Mouse (Mus musculus) intestine, embryonic 14.5 days (tissue): ENCODE measurements around the gene Frmd4b. TPM values are rescaled to one million over a fixed set of nuclear protein-coding genes. Genes with fewer than 3 reads are reported as not detected.
A peak's percentile ranks its signal among the peaks of the same experiment; 100 is the strongest.

Experiments used
- ATAC-seq: fragments of 200-750 bp; cut with Nextera tagmentation; replicated peaks from 2 replicates; pipeline ENCODE4 v1.8.0; 2017; ENCODE audit warnings: low read depth, moderate number of reproducible peaks, moderate TSS enrichment, moderate library complexity; ENCODE audit not compliant: low FRiP score, low TSS enrichment
- DNase-seq: peaks from one replicate; pipeline ENCODE4 v3.0.0-alpha.2; 2018; ENCODE audit warnings: low spot score
- H3K27ac ChIP-seq: fragments of 300-500 bp; sonication (generic); 2 replicates; pipeline ENCODE4 v1.5.1; 2014; ENCODE audit warnings: low read depth, mild to moderate bottlenecking, control low read depth
- H3K27me3 ChIP-seq: fragments of 300-500 bp; sonication (generic); replicated peaks from 2 replicates; pipeline ENCODE4 v1.6.1; 2014; ENCODE audit warnings: low read length, control low read depth; ENCODE audit not compliant: control insufficient read depth, insufficient read depth
- H3K36me3 ChIP-seq: fragments of 300-500 bp; sonication (generic); 2 replicates; pipeline ENCODE4 v1.6.1; 2014; ENCODE audit warnings: low read length, control low read depth; ENCODE audit not compliant: control insufficient read depth, insufficient read depth
- H3K4me1 ChIP-seq: fragments of 300-500 bp; sonication (generic); replicated peaks from 2 replicates; pipeline ENCODE4 v1.6.1; 2014; ENCODE audit warnings: low read length, control low read depth, mixed read lengths; ENCODE audit not compliant: control insufficient read depth, insufficient read depth
- H3K4me2 ChIP-seq: fragments of 300-500 bp; sonication (generic); 2 replicates; pipeline ENCODE4 v1.6.1; 2014; ENCODE audit warnings: low read length
- H3K4me3 ChIP-seq: fragments of 300-500 bp; sonication (generic); 2 replicates; pipeline ENCODE4 v1.5.1; 2014; ENCODE audit warnings: low read depth, low read length, control low read depth, mixed read lengths
- H3K9ac ChIP-seq: fragments of 300-500 bp; sonication (generic); 2 replicates; pipeline ENCODE4 v1.6.1; 2014; ENCODE audit warnings: mild to moderate bottlenecking, low read length
- H3K9me3 ChIP-seq: fragments of 300-500 bp; sonication (generic); 2 replicates; pipeline ENCODE4 v1.6.1; 2016; ENCODE audit warnings: low read length, control low read depth; ENCODE audit not compliant: control insufficient read depth
- WGBS: fragments of 180-500 bp; shearing (Covaris S2); extraction: QIAGEN DNeasy Blood & Tissue Kit; methylation state at CpG from one replicate; pipeline ENCODE4 v1.1.7; 2014; 5-methylcytosine and 5-hydroxymethylcytosine counted together
- polyA plus RNA-seq: library from polyadenylated mRNA; unstranded; fragments of >200 nt; fragmentation: Nextera tagmentation; extraction: Ambion mirVana; gene quantifications from 2 replicates; pipeline ENCODE4 v1.2.1, GENCODE M21; 2014

Frmd4b gene
- polyA plus RNA-seq: 15.6 and 17.1 TPM in 2 replicates

- DNase-seq (peak; percentile 86), ATAC-seq (peak; percentile 86)
- no peaks in the 10 kb centered on the region for H3K27me3 ChIP-seq
- no peaks in the 10 kb centered on the region for H3K9me3 ChIP-seq
- H3K9ac ChIP-seq: peak within 1 kb of the TSS; percentile 36
- H3K36me3 ChIP-seq: no peaks in the 10 kb centered on the region
- H3K4me3 ChIP-seq: peak within 1 kb of the TSS; percentile 73
- WGBS: under 1% methylated on average over 42 of the region's 42 CpGs
- H3K4me2 ChIP-seq: peak within 1 kb of the TSS; percentile 93
- peak within 1 kb of the TSS; percentile 51 for H3K27ac ChIP-seq
- peaks cover 14% of the 10 kb centered on the region for H3K4me1 ChIP-seq
These were observed at the start of gene Frmd4b for GRCm38 (mm10) chr6:97617266-97617743. Gene Frmd4b, minus strand, starts transcription at chr6:97617541.

- no peak overlapping the region for H3K9ac ChIP-seq
- no peaks in the 10 kb centered on the region for H3K27me3 ChIP-seq
- no peak overlapping the region for H3K27ac ChIP-seq
- 12% methylated on average over 2 of the region's 2 CpGs for WGBS
- DNase-seq (no peak), ATAC-seq (no peak)
- no peaks in the 10 kb centered on the region for H3K4me1 ChIP-seq
- no peaks in the 10 kb centered on the region for H3K9me3 ChIP-seq
- H3K4me3 ChIP-seq: no peak overlapping the region
- no peak overlapping the region for H3K4me2 ChIP-seq
- no peaks in the 10 kb centered on the region for H3K36me3 ChIP-seq
These were observed 49.1 kb upstream of the Frmd4b start for GRCm38 (mm10) chr6:97666417-97666816.

GRCm38 (mm10) chr6:97658921-97659320, 41.6 kb upstream of the Frmd4b start:
- Histone ChIP-seq H3K9ac (no peak overlapping the region), H3K4me3 (no peak overlapping the region), H3K9me3 (no peaks in the 10 kb centered on the region), H3K27ac (no peak overlapping the region), H3K27me3 (no peaks in the 10 kb centered on the region), H3K36me3 (no peaks in the 10 kb centered on the region), H3K4me1 (no peaks in the 10 kb centered on the region), H3K4me2 (no peak overlapping the region)
- ATAC-seq (no peak), DNase-seq (no peak)
- WGBS: 83% methylated on average over 6 of the region's 6 CpGs

GRCm38 (mm10) chr6:97655986-97656385, 38.6 kb upstream of the Frmd4b start:
- H3K27me3 ChIP-seq: no peaks in the 10 kb centered on the region
- ATAC-seq: no peak
- H3K4me2 ChIP-seq: no peak overlapping the region
- no peak overlapping the region for H3K4me3 ChIP-seq
- H3K4me1 ChIP-seq: no peaks in the 10 kb centered on the region
- WGBS: 82% methylated on average over 3 of the region's 3 CpGs
- no peak for DNase-seq
- H3K27ac ChIP-seq: no peak overlapping the region
- H3K9ac ChIP-seq: no peak overlapping the region
- no peaks in the 10 kb centered on the region for H3K36me3 ChIP-seq
- H3K9me3 ChIP-seq: no peaks in the 10 kb centered on the region

GRCm38 (mm10) chr6:97647501-97647900, 30.2 kb upstream of the Frmd4b start:
- Histone ChIP-seq H3K4me3 (no peak overlapping the region), H3K9ac (no peak overlapping the region), H3K36me3 (no peaks in the 10 kb centered on the region), H3K4me1 (no peaks in the 10 kb centered on the region), H3K4me2 (no peak overlapping the region), H3K27me3 (no peaks in the 10 kb centered on the region), H3K9me3 (no peaks in the 10 kb centered on the region), H3K27ac (no peak overlapping the region)
- WGBS: 96% methylated on average over 14 of the region's 14 CpGs
- no peak for DNase-seq
- no peak for ATAC-seq

GRCm38 (mm10) chr6:97623330-97623729, 6.0 kb upstream of the Frmd4b start:
- H3K9me3 ChIP-seq: no peaks in the 10 kb centered on the region
- H3K4me1 ChIP-seq: no peaks in the 10 kb centered on the region
- DNase-seq (peak; percentile 46), ATAC-seq (no peak)
- WGBS: 58% methylated on average over 9 of the region's 9 CpGs
- H3K4me3 ChIP-seq: no peak overlapping the region
- H3K27me3 ChIP-seq: no peaks in the 10 kb centered on the region
- no peak overlapping the region for H3K9ac ChIP-seq
- no peak overlapping the region for H3K4me2 ChIP-seq
- H3K36me3 ChIP-seq: no peaks in the 10 kb centered on the region
- H3K27ac ChIP-seq: no peak overlapping the region

GRCm38 (mm10) chr6:97622236-97622635, 4.9 kb upstream of the Frmd4b start:
- 65% methylated on average over 5 of the region's 5 CpGs for WGBS
- DNase-seq: no peak
- H3K9ac ChIP-seq: no peak overlapping the region

GRCm38 (mm10) chr6:97617774-97618173, 433 bp upstream of the Frmd4b start:
- Histone ChIP-seq H3K9ac (peak overlapping the region; percentile 36; the same call in 1 of the 2 replicates), H3K27me3 (no peaks in the 10 kb centered on the region), H3K4me2 (peak overlapping the region; percentile 93), H3K36me3 (no peaks in the 10 kb centered on the region), H3K4me1 (peaks cover 14% of the 10 kb centered on the region), H3K4me3 (peak overlapping the region; percentile 73), H3K9me3 (no peaks in the 10 kb centered on the region), H3K27ac (no peak overlapping the region)
- ATAC-seq (no peak), DNase-seq (peak; percentile 50)
- WGBS: 26% methylated on average over 7 of the region's 7 CpGs

More at GRCm38 (mm10) chr6:97622236-97622635, 4.9 kb upstream of the Frmd4b start:
- no peak overlapping the region for H3K4me2 ChIP-seq
- H3K4me1 ChIP-seq: no peaks in the 10 kb centered on the region
- no peak overlapping the region for H3K4me3 ChIP-seq
- ATAC-seq: no peak
- no peak overlapping the region for H3K27ac ChIP-seq
- H3K9me3 ChIP-seq: no peaks in the 10 kb centered on the region
- H3K27me3 ChIP-seq: no peaks in the 10 kb centered on the region
- H3K36me3 ChIP-seq: no peaks in the 10 kb centered on the region

- H3K4me2 ChIP-seq: peak overlapping the region; percentile 93
- H3K27ac ChIP-seq: peak overlapping the region; percentile 51
- H3K9ac ChIP-seq: peak overlapping the region; percentile 36
- H3K4me1 ChIP-seq: peaks cover 14% of the 10 kb centered on the region
- H3K9me3 ChIP-seq: no peaks in the 10 kb centered on the region
- peak; percentile 83 for DNase-seq
- H3K27me3 ChIP-seq: no peaks in the 10 kb centered on the region
- no peaks in the 10 kb centered on the region for H3K36me3 ChIP-seq
- peak overlapping the region; percentile 73 for H3K4me3 ChIP-seq
- under 1% methylated on average over 40 of the region's 40 CpGs for WGBS
- ATAC-seq: peak; percentile 61
These were observed 579 bp downstream of the Frmd4b start for GRCm38 (mm10) chr6:97616658-97617265.
